Mouse (Mus musculus) C2C12 (cell line): Measurements from ENCODE around the gene Iqsec1. TPM values are rescaled to one million over a fixed set of nuclear protein-coding genes. Genes with fewer than 3 reads are reported as not detected.

ENCODE experiments used
- H3K27me3 ChIP-seq: one replicate; pipeline ENCODE4 v1.6.1; 2011; ENCODE audit not compliant: control insufficient read depth, insufficient read depth, insufficient read length
- H3K36me3 ChIP-seq: one replicate; pipeline ENCODE4 v1.6.1; 2011; ENCODE audit not compliant: control insufficient read depth, insufficient read depth
- H3K4me3 ChIP-seq: one replicate; pipeline ENCODE4 v1.5.1; 2011; ENCODE audit warnings: mild to moderate bottlenecking, control low read depth; ENCODE audit not compliant: poor library complexity, insufficient read depth, severe bottlenecking
- H3K79me2 ChIP-seq: one replicate; pipeline ENCODE4 v1.6.1; 2011; ENCODE audit not compliant: control insufficient read depth, insufficient read depth
- H3K79me3 ChIP-seq: one replicate; pipeline ENCODE4 v1.6.1; 2011; ENCODE audit warnings: low read depth, control low read depth
- H3ac ChIP-seq: one replicate; pipeline ENCODE3; 2011; ENCODE audit warnings: low read depth; ENCODE audit not compliant: control insufficient read depth, insufficient read length
- CEBPB ChIP-seq: IDR thresholded peaks from one replicate; pipeline ENCODE4 v1.6.1; 2011; ENCODE audit warnings: low read depth, mild to moderate bottlenecking, control low read depth, moderate library complexity
- CTCF ChIP-seq: IDR thresholded peaks from one replicate; pipeline ENCODE4 v1.5.1; 2011; ENCODE audit not compliant: control insufficient read depth, insufficient read depth, insufficient read length
- FOSL1 ChIP-seq: IDR thresholded peaks from one replicate; pipeline ENCODE4 v1.8.0; 2011; ENCODE audit warnings: mild to moderate bottlenecking, low read length; ENCODE audit not compliant: poor library complexity, insufficient read depth, severe bottlenecking
- MAX ChIP-seq: IDR thresholded peaks from one replicate; pipeline ENCODE4 v1.6.1; 2011; ENCODE audit warnings: mild to moderate bottlenecking, control low read depth
- MYOD1 ChIP-seq: IDR thresholded peaks from one replicate; pipeline ENCODE4 v1.6.1; 2011; ENCODE audit warnings: low read depth; ENCODE audit not compliant: control insufficient read depth, insufficient read length
- MYOG ChIP-seq: IDR thresholded peaks from one replicate; pipeline ENCODE4 v1.6.1; 2011; ENCODE audit not compliant: control insufficient read depth, insufficient read length; ENCODE audit errors: extremely low read depth
- USF1 ChIP-seq: IDR thresholded peaks from one replicate; pipeline ENCODE4 v1.6.1; 2011; ENCODE audit warnings: low read depth, mild to moderate bottlenecking, control low read depth, moderate library complexity
- polyA plus RNA-seq: library from polyadenylated mRNA; unstranded; fragments of >200 nt; fragmentation: generic; extraction: Trizol; gene quantifications from one replicate; pipeline ENCODE4 v1.2.1, GENCODE M21; 2012; ENCODE audit warnings: missing spikeins

Gene Iqsec1
- polyA plus RNA-seq, 1 experiment: 20.6 TPM

DNA sequence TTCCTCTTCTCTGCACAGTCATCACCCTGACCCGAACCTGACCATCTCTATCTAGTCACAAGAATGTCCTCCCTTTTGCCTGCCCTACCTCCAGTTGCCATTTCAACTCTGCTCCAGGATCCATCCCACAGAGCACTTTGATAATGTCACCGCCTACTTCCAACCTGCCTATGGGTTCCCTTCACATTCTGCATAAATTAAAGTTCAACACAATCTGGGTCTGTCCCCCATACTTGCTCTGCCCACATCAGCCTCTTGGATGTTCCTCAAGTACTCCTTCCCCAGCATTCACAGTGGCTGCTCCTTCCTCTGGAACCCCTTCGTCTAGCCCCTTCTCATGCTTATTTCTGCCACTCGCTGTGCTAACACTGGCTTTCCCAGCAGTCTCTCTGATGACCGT lies 74.7 kb downstream of the Iqsec1 start:
- no peaks in the 10 kb centered on the region for H3K79me3 ChIP-seq
- TF ChIP-seq USF1 (no peak), MAX (no peak), FOSL1 (no peak), MYOG (no peak), CTCF (no peak), CEBPB (no peak), MYOD1 (no peak)
- no peak overlapping the region for H3ac ChIP-seq
- no peaks in the 10 kb centered on the region for H3K79me2 ChIP-seq
- no peak overlapping the region for H3K4me3 ChIP-seq
- peaks cover 6% of the 10 kb centered on the region for H3K27me3 ChIP-seq
- H3K36me3 ChIP-seq: no peaks in the 10 kb centered on the region

DNA sequence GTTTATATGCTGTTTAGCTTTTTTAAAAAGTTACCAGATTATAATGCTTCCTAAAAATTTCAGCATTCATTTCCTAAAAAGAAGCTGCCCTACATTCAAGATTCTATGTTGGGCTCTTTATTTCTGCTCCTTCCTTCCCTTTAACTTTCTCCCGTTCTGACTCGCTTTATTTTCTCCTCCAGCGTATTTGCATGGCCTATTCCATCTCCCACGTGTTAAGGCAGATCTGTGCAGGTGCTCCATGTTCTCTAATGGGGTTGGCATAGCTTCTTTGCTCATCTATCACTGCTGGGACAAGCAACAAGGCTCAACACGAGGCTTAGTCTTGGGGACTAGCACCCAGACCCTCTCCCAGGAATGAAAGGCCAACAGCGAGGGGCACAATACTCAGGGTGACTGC lies 75.7 kb downstream of the Iqsec1 start:
- TF ChIP-seq CTCF: no peak
- TF ChIP-seq USF1: no peak
- TF ChIP-seq MYOG: no peak
- TF ChIP-seq MAX: no peak
- TF ChIP-seq MYOD1: no peak
- no peak for TF ChIP-seq CEBPB
- no peak for TF ChIP-seq FOSL1
- Histone ChIP-seq H3K79me3 (no peaks in the 10 kb centered on the region), H3K79me2 (no peaks in the 10 kb centered on the region), H3K4me3 (no peak overlapping the region), H3K27me3 (peaks cover 6% of the 10 kb centered on the region), H3ac (no peak overlapping the region), H3K36me3 (no peaks in the 10 kb centered on the region)

DNA sequence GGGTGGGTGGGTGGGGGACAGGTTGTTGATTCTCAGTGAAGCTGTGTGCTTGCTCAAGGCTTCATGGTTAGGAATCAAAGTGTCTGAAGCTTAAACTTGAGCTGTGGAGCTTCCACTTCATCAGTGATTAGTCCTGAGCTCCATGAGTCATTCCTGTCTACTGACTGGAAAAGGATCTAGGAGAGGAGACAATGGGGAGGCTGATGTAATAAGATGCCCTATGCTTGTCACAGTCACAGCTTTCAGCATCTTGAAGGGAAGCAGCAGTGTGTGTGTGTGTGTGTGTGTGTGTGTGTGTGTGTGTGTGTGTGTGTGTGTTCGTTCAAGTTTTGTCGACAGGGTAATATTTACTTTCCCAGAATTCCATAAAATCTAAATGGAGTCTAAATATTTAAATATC lies 84.3 kb downstream of the Iqsec1 start:
- no peaks in the 10 kb centered on the region for H3K27me3 ChIP-seq
- TF ChIP-seq CEBPB (no peak), CTCF (no peak), MYOD1 (no peak), MYOG (no peak), USF1 (no peak), FOSL1 (no peak)
- H3K79me3 ChIP-seq: no peaks in the 10 kb centered on the region
- H3K4me3 ChIP-seq: no peak overlapping the region
- no peak overlapping the region for H3ac ChIP-seq
- H3K36me3 ChIP-seq: no peaks in the 10 kb centered on the region
- no peaks in the 10 kb centered on the region for H3K79me2 ChIP-seq

DNA sequence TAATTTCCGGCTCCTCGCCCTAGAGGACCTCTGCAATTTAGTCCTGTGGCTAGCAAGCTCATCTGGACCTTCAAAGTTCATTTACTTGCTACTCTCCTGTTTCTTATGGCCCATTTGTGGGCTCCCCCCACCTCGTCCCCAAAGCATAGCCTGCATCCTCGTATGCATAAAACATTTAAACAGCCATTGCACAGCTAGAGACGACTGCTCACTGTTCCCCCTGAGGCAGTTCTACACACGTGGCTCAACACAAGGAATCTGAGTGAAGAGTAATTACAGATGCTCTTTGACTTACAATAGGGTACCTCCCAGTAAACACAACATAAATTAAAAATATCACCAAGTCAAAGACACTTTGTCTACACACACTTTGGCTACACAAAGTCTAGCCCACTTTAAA lies 88.2 kb downstream of the Iqsec1 start:
- Histone ChIP-seq H3K79me2 (no peaks in the 10 kb centered on the region), H3K79me3 (no peaks in the 10 kb centered on the region), H3K27me3 (no peaks in the 10 kb centered on the region), H3ac (no peak overlapping the region), H3K36me3 (no peaks in the 10 kb centered on the region), H3K4me3 (no peak overlapping the region)
- no peak for TF ChIP-seq CEBPB
- no peak for TF ChIP-seq CTCF

DNA sequence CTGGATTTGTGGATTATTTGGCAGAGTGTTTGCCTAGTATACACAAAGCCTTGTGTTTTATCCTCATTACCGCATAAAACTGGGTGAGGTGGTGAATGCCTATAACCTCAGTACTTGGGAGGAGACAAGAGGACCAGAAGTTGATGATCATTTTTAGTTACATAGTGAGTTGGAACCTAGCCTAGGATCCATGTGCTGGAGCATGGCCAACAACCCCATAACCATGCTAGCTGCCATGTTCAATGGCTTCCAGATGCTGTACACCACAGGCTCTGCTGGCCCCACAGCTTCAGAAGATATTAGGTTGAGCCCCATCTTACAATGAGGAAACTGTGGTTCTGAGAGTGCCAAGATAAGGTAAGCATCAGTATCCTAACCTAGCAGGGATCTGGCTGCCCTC lies 89.2 kb downstream of the Iqsec1 start:
- Histone ChIP-seq H3K36me3 (no peaks in the 10 kb centered on the region), H3ac (no peak overlapping the region), H3K27me3 (peaks cover 3% of the 10 kb centered on the region), H3K79me3 (no peaks in the 10 kb centered on the region), H3K4me3 (no peak overlapping the region), H3K79me2 (no peaks in the 10 kb centered on the region)
- TF ChIP-seq USF1 (no peak), MYOG (no peak), CEBPB (no peak), MAX (no peak), CTCF (no peak), MYOD1 (no peak), FOSL1 (no peak)

GRCm38 (mm10) chr6:90898107-90898506 lies 90.4 kb downstream of the Iqsec1 start:
- Histone ChIP-seq H3K36me3 (no peaks in the 10 kb centered on the region), H3K79me3 (no peaks in the 10 kb centered on the region), H3ac (no peak overlapping the region), H3K27me3 (peaks cover 3% of the 10 kb centered on the region), H3K4me3 (no peak overlapping the region), H3K79me2 (no peaks in the 10 kb centered on the region)
- no peak for TF ChIP-seq MYOG
- TF ChIP-seq USF1: no peak
- TF ChIP-seq FOSL1: no peak
- TF ChIP-seq CTCF: no peak
- no peak for TF ChIP-seq MYOD1
- TF ChIP-seq MAX: no peak
